Mouse (Mus musculus) B cell, adult (primary cell): ENCODE results near the gene Tex13c3. TPM values are rescaled to one million over a fixed set of nuclear protein-coding genes. Genes with fewer than 3 reads are reported as not detected.

ENCODE experiments used
- total RNA-seq: library from RNA; stranded (reverse); gene quantifications from 4 replicates; pipeline ENCODE4 v1.2.4, GENCODE M21; 2023; ENCODE audit not compliant: inconsistent age

Tex13c3 gene
- total RNA-seq, result not detected in 4 replicates

GRCm38 (mm10) chrX:19481219-19481618 lies at the start of gene Tex13c3:
Gene Tex13c3, minus strand, starts transcription at chrX:19481319.

